Mouse (Mus musculus) liver, postnatal 0 days (tissue): ENCODE measurements around the gene Actr3b.

Experiments used
- CTCF ChIP-seq: sonication (generic); IDR thresholded peaks from 2 replicates; pipeline ENCODE4 v1.5.1; 2016; ENCODE audit warnings: antibody characterized with exemption, low read depth
- EP300 ChIP-seq: IDR thresholded peaks from 2 replicates; pipeline ENCODE4 v1.6.1; 2016; ENCODE audit warnings: antibody characterized with exemption, low read depth, mild to moderate bottlenecking

- TF ChIP-seq CTCF (no peak), EP300 (no peak)
Measured at GRCm38 (mm10) chr5:25797776-25798175, 38.0 kb downstream of the Actr3b start.
